8 mouse cellular contexts compared by ENCODE assay signal in the genomic region with DNA sequence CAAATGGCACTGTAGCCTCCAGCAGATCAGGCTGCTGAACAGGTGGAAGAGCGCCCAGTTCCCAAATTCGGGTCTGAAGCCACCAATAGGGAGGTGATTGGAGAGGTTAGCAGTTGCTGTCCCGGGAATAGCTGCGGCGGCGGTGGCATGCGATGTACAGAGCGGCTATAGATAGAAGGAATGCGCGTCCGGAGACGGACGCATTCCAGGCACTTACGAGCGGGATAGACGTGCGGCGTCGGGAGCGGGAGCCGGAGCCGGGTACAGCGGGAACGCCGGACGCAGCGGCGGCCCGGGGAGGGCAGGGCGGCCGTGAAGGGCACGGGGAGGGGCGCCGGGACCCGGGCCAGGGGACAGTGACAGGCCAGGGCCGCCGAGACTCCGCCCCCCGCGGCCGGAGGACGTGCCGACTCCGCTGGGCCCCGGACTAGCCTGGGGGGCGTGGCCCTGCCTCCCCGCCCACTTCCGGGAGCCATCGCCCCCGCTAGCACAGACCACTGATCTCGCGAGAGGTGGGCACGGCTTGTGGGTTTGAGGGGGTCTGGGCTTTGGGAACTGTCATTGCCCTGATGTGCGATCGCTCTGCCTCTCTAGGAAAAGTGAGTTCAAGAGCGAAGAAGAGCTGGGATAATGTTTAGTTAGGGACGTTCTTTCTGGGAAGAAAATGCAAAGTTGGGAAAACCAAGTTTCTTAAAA. TPM values are rescaled to one million over a fixed set of nuclear protein-coding genes. Genes with fewer than 3 reads are reported as not detected.
A peak's percentile ranks its signal among the peaks of the same experiment; 100 is the strongest.
DNase-seq lines count a peak whose midpoint lies in the region; ATAC-seq lines count a peak whose summit lies in the region.

A gene (minus strand): TSS at position 356 of the 696 bp plus-strand sequence.

- H3K9ac ChIP-seq in heart, embryonic 14.5 days (ENCODE audit: low read length): peak within 1 kb of the TSS; percentile 90
- peak within 1 kb of the TSS; percentile 83 for H3K9ac ChIP-seq in liver, embryonic 13.5 days
- H3K9ac ChIP-seq in stomach, embryonic 16.5 days (ENCODE audit: low read length): peak within 1 kb of the TSS; percentile 86

- DNase-seq in CD4-positive, CD25-positive, alpha-beta regulatory T cell, adult 2 months (ENCODE audit: low read depth, low spot score): peak; percentile 93
- peak; percentile 83 for DNase-seq in fibroblast of lung, adult 2 months (ENCODE audit: low read depth)
- peak; percentile 98 for DNase-seq in kidney, postnatal 14 days
- peak; percentile 95 for DNase-seq in liver, embryonic 13.5 days
- DNase-seq in neural tube, embryonic 10.5 days (ENCODE audit: extremely low spot score, low spot score): peak; percentile 97

- H3K27me3 ChIP-seq in heart, embryonic 14.5 days (ENCODE audit: control insufficient read depth, insufficient read depth, low read length): no peaks in the 10 kb centered on the region
- no peaks in the 10 kb centered on the region for H3K27me3 ChIP-seq in liver, embryonic 13.5 days
- no peaks in the 10 kb centered on the region for H3K27me3 ChIP-seq in stomach, embryonic 16.5 days (ENCODE audit: control insufficient read depth, insufficient read depth, low read length)

- WGBS in heart, embryonic 14.5 days: under 1% methylated on average over 56 of the region's 57 CpGs
- under 1% methylated on average over 57 of the region's 57 CpGs for WGBS in liver, embryonic 13.5 days (ENCODE audit: insufficient replicate concordance)
- under 1% methylated on average over 57 of the region's 57 CpGs for WGBS in stomach, embryonic 16.5 days

- peak within 1 kb of the TSS; percentile 66 for H3K27ac ChIP-seq in brown adipose tissue, adult 24 weeks (replicated peaks; ENCODE audit: low read depth, low read length)
- H3K27ac ChIP-seq in heart, embryonic 14.5 days (replicated peaks in 1 of 2; ENCODE audit: control insufficient read depth in 1 of 2, insufficient read depth in 1 of 2, low read depth in 2 of 2, low read length in 2 of 2): peak within 1 kb of the TSS; percentile 100
- peak within 1 kb of the TSS; percentile 77 for H3K27ac ChIP-seq in liver, embryonic 13.5 days
- peak within 1 kb of the TSS; percentile 91 for H3K27ac ChIP-seq in stomach, embryonic 16.5 days (ENCODE audit: low read length)

- H3K4me3 ChIP-seq in brown adipose tissue, adult 24 weeks (ENCODE audit: insufficient read depth, low read depth, low read length): peak within 1 kb of the TSS; percentile 93
- peak within 1 kb of the TSS; percentile 68 to 75 for H3K4me3 ChIP-seq in heart, embryonic 14.5 days (ENCODE audit: control insufficient read depth in 1 of 2, insufficient read depth in 1 of 2, low read depth in 1 of 2, low read length in 2 of 2)
- H3K4me3 ChIP-seq in liver, embryonic 13.5 days (replicated peaks): peak within 1 kb of the TSS; percentile 76
- peak within 1 kb of the TSS; percentile 88 for H3K4me3 ChIP-seq in stomach, embryonic 16.5 days (replicated peaks; ENCODE audit: low read length)

- H3K36me3 ChIP-seq in heart, embryonic 14.5 days (ENCODE audit: control insufficient read depth, insufficient read depth, low read length): peaks cover 25% of the 10 kb centered on the region
- no peaks in the 10 kb centered on the region for H3K36me3 ChIP-seq in liver, embryonic 13.5 days
- H3K36me3 ChIP-seq in stomach, embryonic 16.5 days (ENCODE audit: control insufficient read depth, insufficient read depth, low read length): no peaks in the 10 kb centered on the region

- ATAC-seq in heart, embryonic 14.5 days (ENCODE audit: insufficient number of reproducible peaks, insufficient read depth, low FRiP score, low read depth): peak; percentile 99
- peak; percentile 99 for ATAC-seq in liver, embryonic 13.5 days (ENCODE audit: low read depth)
- ATAC-seq in stomach, embryonic 16.5 days (ENCODE audit: insufficient read depth, low FRiP score): peak; percentile 99

- H3K4me2 ChIP-seq in heart, embryonic 14.5 days (ENCODE audit: low read length): peak within 1 kb of the TSS; percentile 67
- peak within 1 kb of the TSS; percentile 73 for H3K4me2 ChIP-seq in liver, embryonic 13.5 days
- H3K4me2 ChIP-seq in stomach, embryonic 16.5 days (ENCODE audit: low read depth, low read length): peak within 1 kb of the TSS; percentile 90

- no peaks in the 10 kb centered on the region for H3K9me3 ChIP-seq in heart, embryonic 14.5 days (ENCODE audit: control insufficient read depth, low read length)
- H3K9me3 ChIP-seq in liver, embryonic 13.5 days (replicated peaks): no peaks in the 10 kb centered on the region
- no peaks in the 10 kb centered on the region for H3K9me3 ChIP-seq in stomach, embryonic 16.5 days (replicated peaks; ENCODE audit: control insufficient read depth, low read length)

- no peaks in the 10 kb centered on the region; the same call in none of the 2 replicates for H3K4me1 ChIP-seq in brown adipose tissue, adult 24 weeks (ENCODE audit: control insufficient read depth, insufficient read depth, insufficient read length, low read length)
- H3K4me1 ChIP-seq in heart, embryonic 14.5 days (ENCODE audit: control insufficient read depth in 2 of 2, insufficient read depth in 2 of 2, low read length in 2 of 2): peaks cover 3 to 19% of the 10 kb centered on the region in 2 experiments
- peaks cover 31% of the 10 kb centered on the region for H3K4me1 ChIP-seq in liver, embryonic 13.5 days (replicated peaks)
- peaks cover 6% of the 10 kb centered on the region; the same call in 1 of the 2 replicates for H3K4me1 ChIP-seq in stomach, embryonic 16.5 days (ENCODE audit: control insufficient read depth, insufficient read depth, low read length)

RNA-seq across cellular contexts. Expression of the gene that starts here (rescaled TPM):
- polyA plus RNA-seq in brown adipose tissue, adult 24 weeks (2012; ENCODE audit: insufficient read depth, insufficient read length, missing spikeins): 68.4 and 87.7 TPM in 2 replicates
- 121 and 135 TPM in 2 replicates for polyA plus RNA-seq in heart, embryonic 14.5 days (2014; fragmentation: Nextera tagmentation; extraction: Ambion mirVana)
- polyA plus RNA-seq in liver, embryonic 13.5 days (2015; fragmentation: Nextera tagmentation; extraction: Ambion mirVana): 4.4 and 6.0 TPM in 2 replicates
- 14.6 and 28.1 TPM in 2 replicates for polyA plus RNA-seq in stomach, embryonic 16.5 days (2015; fragmentation: Nextera tagmentation; extraction: Ambion mirVana)

Comparison
In these comparisons a context has a peak if more than half of its experiments do, and no peak if none do; other contexts are left out.
1. Peak in every context shown above with its lines: DNase-seq, ATAC-seq, H3K4me3 ChIP-seq and H3K27ac ChIP-seq.